Mouse (Mus musculus) stomach, postnatal 0 days (tissue): ENCODE data around the gene Pcdh17. TPM values are rescaled to one million over a fixed set of nuclear protein-coding genes. Genes with fewer than 3 reads are reported as not detected.
A peak's percentile ranks its signal among the peaks of the same experiment; 100 is the strongest.

ENCODE experiments used
- ATAC-seq: fragments of 200-750 bp; cut with Nextera tagmentation; 2 replicates; pipeline ENCODE4 v1.8.0; 2017; ENCODE audit not compliant: low FRiP score, low TSS enrichment
- DNase-seq: peaks from one replicate; pipeline ENCODE4 v3.0.0-alpha.2; 2016; ENCODE audit warnings: low spot score
- H3K27ac ChIP-seq: fragments of 300-500 bp; sonication (generic); replicated peaks from 2 replicates; pipeline ENCODE4 v1.5.1; 2014; ENCODE audit warnings: mild to moderate bottlenecking, control low read depth
- H3K27me3 ChIP-seq: fragments of 300-500 bp; sonication (generic); 2 replicates; pipeline ENCODE4 v1.6.1; 2014; ENCODE audit warnings: low read length; ENCODE audit not compliant: control insufficient read depth, insufficient read depth
- H3K36me3 ChIP-seq: fragments of 300-500 bp; sonication (generic); 2 replicates; pipeline ENCODE4 v1.6.1; 2014; ENCODE audit warnings: low read length, mixed read lengths; ENCODE audit not compliant: control insufficient read depth, insufficient read depth
- H3K4me1 ChIP-seq: fragments of 300-500 bp; sonication (generic); replicated peaks from 2 replicates; pipeline ENCODE4 v1.6.1; 2014; ENCODE audit warnings: antibody characterized with exemption; ENCODE audit not compliant: control insufficient read depth, insufficient read depth
- H3K4me2 ChIP-seq: fragments of 300-500 bp; sonication (generic); replicated peaks from 2 replicates; pipeline ENCODE4 v1.6.1; 2014; ENCODE audit warnings: low read depth, mild to moderate bottlenecking, control low read depth, moderate library complexity
- H3K4me3 ChIP-seq: fragments of 300-500 bp; sonication (generic); 2 replicates; pipeline ENCODE4 v1.5.1; 2014; ENCODE audit warnings: low read depth, low read length, control low read depth
- H3K9ac ChIP-seq: fragments of 300-500 bp; sonication (generic); 2 replicates; pipeline ENCODE4 v1.6.1; 2014; ENCODE audit warnings: mild to moderate bottlenecking, low read length, control low read depth, mixed read lengths
- H3K9me3 ChIP-seq: fragments of 300-500 bp; sonication (generic); 2 replicates; pipeline ENCODE4 v1.6.1; 2016; ENCODE audit warnings: low read length; ENCODE audit not compliant: control insufficient read depth
- CTCF ChIP-seq: IDR thresholded peaks from 2 replicates; pipeline ENCODE4 v1.5.1; 2016; ENCODE audit warnings: antibody characterized with exemption, low read depth, mild to moderate bottlenecking, moderate library complexity
- EP300 ChIP-seq: optimal IDR thresholded peaks from 2 replicates; pipeline ENCODE3; 2016; ENCODE audit warnings: antibody characterized with exemption
- WGBS: fragments of 180-500 bp; shearing (Covaris S2); extraction: QIAGEN DNeasy Blood & Tissue Kit; methylation state at CpG from one replicate; pipeline ENCODE4 v1.1.7; 2014; 5-methylcytosine and 5-hydroxymethylcytosine counted together
- polyA plus RNA-seq: library from polyadenylated mRNA; unstranded; fragments of >200 nt; fragmentation: Nextera tagmentation; extraction: Ambion mirVana; gene quantifications from 2 replicates; pipeline ENCODE4 v1.2.1, GENCODE M21; 2015

The Pcdh17 gene
- polyA plus RNA-seq, 1 experiment from 2014 or later, result 2.5 TPM

DNA sequence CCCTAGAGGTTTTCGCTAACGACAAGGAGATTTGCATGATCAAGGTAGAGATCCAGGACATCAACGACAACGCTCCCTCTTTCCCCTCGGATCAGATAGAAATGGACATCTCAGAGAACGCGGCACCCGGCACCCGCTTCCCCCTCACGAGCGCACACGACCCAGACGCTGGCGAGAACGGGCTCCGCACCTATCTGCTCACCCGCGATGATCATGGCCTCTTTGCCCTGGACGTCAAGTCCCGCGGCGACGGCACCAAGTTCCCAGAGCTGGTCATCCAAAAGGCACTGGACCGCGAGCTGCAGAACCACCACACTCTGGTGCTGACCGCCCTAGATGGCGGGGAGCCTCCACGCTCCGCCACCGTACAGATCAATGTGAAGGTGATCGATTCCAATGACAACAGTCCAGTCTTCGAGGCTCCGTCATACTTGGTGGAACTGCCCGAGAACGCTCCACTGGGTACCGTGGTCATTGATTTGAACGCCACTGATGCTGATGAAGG is 3.1 kb downstream of the Pcdh17 start:
- ATAC-seq (no peak), DNase-seq (peak; percentile 13)
- peak overlapping the region; percentile 50 for H3K4me3 ChIP-seq
- 0 out of 2 replicates have a peak overlapping the region, but pooled peaks have one; percentile 18 for H3K9ac ChIP-seq
- no peak for TF ChIP-seq EP300
- no peak for TF ChIP-seq CTCF
- H3K36me3 ChIP-seq, result no peaks in the 10 kb centered on the region
- H3K4me1 ChIP-seq, result 0 out of 2 replicates have a peak, but pooled peaks cover 2% of the 10 kb centered on the region
- peak overlapping the region; percentile 80 for H3K4me2 ChIP-seq
- WGBS, result 6% methylated on average over 37 of the region's 37 CpGs
- H3K27me3 ChIP-seq, result peaks cover 16% of the 10 kb centered on the region; the same call in 1 of the 2 replicates
- H3K9me3 ChIP-seq, result no peaks in the 10 kb centered on the region
- no peak overlapping the region for H3K27ac ChIP-seq

DNA sequence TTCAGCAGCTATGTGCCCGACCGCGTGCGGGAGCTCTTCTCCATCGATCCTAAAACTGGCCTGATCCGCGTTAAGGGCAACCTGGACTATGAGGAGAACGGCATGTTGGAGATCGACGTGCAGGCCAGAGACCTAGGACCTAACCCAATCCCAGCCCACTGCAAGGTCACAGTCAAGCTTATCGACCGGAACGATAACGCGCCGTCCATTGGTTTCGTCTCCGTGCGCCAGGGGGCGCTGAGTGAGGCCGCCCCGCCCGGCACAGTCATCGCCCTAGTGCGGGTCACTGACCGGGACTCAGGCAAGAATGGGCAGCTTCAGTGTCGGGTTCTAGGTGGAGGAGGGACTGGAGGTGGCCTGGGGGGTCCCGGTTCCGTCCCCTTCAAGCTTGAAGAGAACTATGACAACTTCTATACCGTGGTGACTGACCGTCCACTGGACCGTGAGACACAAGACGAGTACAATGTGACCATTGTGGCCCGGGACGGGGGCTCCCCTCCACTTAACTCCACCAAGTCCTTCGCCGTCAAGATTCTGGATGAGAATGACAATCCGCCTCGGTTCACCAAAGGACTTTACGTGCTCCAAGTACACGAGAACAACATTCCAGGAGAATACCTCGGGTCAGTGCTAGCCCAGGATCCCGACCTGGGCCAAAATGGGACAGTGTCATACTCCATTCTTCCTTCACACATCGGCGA is 3.7 kb downstream of the Pcdh17 start:
- H3K4me3 ChIP-seq, result peak overlapping the region; percentile 50
- 7% methylated on average over 45 of the region's 45 CpGs for WGBS
- peak; percentile 78 for TF ChIP-seq CTCF
- TF ChIP-seq EP300, result no peak
- 0 out of 2 replicates have a peak, but pooled peaks cover 2% of the 10 kb centered on the region for H3K4me1 ChIP-seq
- ATAC-seq (peak; percentile 34; the same call in 1 of the 2 replicates), DNase-seq (peak; percentile 40)
- no peak overlapping the region for H3K27ac ChIP-seq
- peaks cover 16% of the 10 kb centered on the region; the same call in 1 of the 2 replicates for H3K27me3 ChIP-seq
- no peaks in the 10 kb centered on the region for H3K36me3 ChIP-seq
- peak overlapping the region; percentile 80 for H3K4me2 ChIP-seq
- no peak overlapping the region for H3K9ac ChIP-seq
- no peaks in the 10 kb centered on the region for H3K9me3 ChIP-seq

DNA sequence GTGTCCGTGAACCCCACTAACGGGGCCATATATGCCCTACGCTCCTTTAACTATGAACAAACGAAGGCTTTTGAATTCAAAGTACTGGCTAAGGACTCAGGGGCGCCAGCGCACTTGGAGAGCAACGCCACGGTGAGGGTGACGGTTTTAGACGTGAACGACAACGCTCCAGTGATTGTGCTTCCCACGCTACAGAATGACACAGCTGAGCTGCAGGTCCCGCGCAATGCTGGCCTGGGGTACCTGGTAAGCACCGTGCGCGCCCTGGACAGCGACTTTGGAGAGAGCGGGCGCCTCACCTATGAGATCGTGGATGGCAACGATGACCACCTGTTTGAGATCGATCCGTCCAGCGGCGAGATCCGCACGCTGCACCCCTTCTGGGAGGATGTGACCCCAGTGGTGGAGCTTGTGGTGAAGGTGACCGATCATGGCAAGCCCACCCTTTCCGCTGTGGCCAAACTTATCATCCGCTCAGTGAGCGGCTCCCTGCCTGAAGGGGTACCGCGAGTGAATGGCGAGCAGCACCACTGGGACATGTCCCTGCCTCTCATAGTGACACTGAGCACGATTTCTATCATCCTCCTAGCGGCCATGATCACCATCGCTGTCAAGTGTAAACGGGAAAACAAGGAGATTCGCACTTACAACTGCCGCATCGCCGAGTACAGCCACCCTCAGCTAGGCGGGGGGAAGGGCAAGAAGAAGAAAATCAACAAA is 4.5 kb downstream of the Pcdh17 start:
- WGBS, result 7% methylated on average over 45 of the region's 45 CpGs

DNA sequence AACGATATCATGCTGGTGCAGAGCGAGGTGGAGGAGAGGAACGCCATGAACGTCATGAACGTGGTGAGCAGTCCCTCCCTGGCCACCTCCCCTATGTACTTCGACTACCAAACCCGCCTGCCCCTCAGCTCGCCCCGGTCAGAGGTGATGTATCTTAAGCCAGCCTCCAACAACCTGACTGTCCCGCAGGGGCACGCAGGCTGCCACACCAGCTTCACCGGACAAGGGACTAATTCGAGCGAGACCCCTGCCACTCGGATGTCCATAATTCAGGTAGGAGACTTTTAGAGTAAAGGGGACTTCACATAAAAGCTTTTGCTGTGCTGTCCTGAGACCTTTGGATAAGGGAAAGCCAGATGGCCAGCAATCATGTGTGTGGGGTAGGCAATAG is 5.0 kb downstream of the Pcdh17 start:
- Histone ChIP-seq H3K27ac (no peak overlapping the region), H3K4me3 (peak overlapping the region; percentile 50), H3K4me1 (0 out of 2 replicates have a peak, but pooled peaks cover 2% of the 10 kb centered on the region), H3K9me3 (no peaks in the 10 kb centered on the region), H3K36me3 (no peaks in the 10 kb centered on the region), H3K4me2 (peak overlapping the region; percentile 80), H3K27me3 (peaks cover 16% of the 10 kb centered on the region; the same call in 1 of the 2 replicates), H3K9ac (peak overlapping the region; percentile 8; the same call in 1 of the 2 replicates)
- no peak for TF ChIP-seq CTCF
- no peak for TF ChIP-seq EP300
- DNase-seq (peak; percentile 11), ATAC-seq (no peak)
- 4% methylated on average over 15 of the region's 15 CpGs for WGBS

More for the DNA sequence above, 4.5 kb downstream of the Pcdh17 start:
- Histone ChIP-seq H3K27me3 (peaks cover 16% of the 10 kb centered on the region; the same call in 1 of the 2 replicates), H3K27ac (no peak overlapping the region), H3K9ac (peak overlapping the region; percentile 8; the same call in 1 of the 2 replicates), H3K4me1 (0 out of 2 replicates have a peak, but pooled peaks cover 2% of the 10 kb centered on the region), H3K9me3 (no peaks in the 10 kb centered on the region), H3K36me3 (no peaks in the 10 kb centered on the region), H3K4me2 (peak overlapping the region; percentile 80), H3K4me3 (peak overlapping the region; percentile 50)
- ATAC-seq (no peak), DNase-seq (peak; percentile 14)
- TF ChIP-seq CTCF, result peak; percentile 37; the same call in 1 of the 2 replicates
- no peak for TF ChIP-seq EP300

DNA sequence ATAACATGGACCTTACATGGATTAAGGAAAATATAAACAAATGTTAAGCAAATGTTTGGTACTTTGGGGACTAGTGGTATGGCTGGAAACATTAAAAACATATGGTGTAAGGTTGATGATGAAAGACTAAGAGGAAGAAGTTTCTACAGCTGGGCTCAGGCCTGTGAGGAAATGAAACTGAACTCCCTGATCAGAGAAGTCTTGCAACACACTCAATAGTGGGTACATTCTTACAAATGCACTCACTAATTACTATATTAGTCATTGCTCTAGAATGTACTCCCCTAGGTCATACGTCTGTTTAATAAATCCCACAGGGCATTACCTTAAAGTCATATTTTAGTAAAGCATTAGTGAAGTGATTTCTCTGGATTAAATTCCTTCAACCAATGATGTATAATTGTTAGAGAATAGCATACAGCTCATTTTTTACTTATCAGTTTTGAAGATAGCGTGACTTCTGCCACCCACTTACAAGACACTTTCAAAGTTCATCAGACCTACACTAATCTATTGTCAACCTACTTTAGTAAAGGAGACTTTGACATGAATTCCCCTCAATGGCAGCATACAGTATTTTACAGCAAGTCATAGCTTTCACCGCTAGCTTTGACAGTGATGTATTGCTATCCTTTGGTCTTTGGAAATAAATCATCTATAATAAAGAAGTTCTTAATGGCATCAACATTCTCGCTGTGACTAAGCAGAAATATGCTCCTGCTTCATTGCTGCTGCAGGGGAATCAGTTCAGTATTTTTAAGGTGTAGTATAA is 10.9 kb downstream of the Pcdh17 start:
- H3K9me3 ChIP-seq, result no peaks in the 10 kb centered on the region
- H3K27me3 ChIP-seq, result no peaks in the 10 kb centered on the region
- no peak overlapping the region for H3K27ac ChIP-seq
- H3K4me2 ChIP-seq, result no peak overlapping the region
- no peaks in the 10 kb centered on the region for H3K36me3 ChIP-seq
- TF ChIP-seq CTCF (no peak), EP300 (no peak)
- ATAC-seq (no peak), DNase-seq (no peak)
- H3K9ac ChIP-seq, result no peak overlapping the region
- WGBS, result 42% methylated on average over 4 of the region's 4 CpGs
- no peak overlapping the region for H3K4me3 ChIP-seq
- H3K4me1 ChIP-seq, result no peaks in the 10 kb centered on the region
